Mouse (Mus musculus): ENCODE results near the gene Trpm4. TPM values are rescaled to one million over a fixed set of nuclear protein-coding genes. Genes with fewer than 3 reads are reported as not detected.
"Not testable (repeated sequence)": the region's sequence is repeated elsewhere in the genome, so short reads cannot be mapped to it uniquely, and the experiment has no call there.

Gene Trpm4
- polyA plus RNA-seq, 1 experiment from 2014 or later = 11.5 TPM

GRCm38 (mm10) chr7:45365742-45366651 lies 32.4 kb upstream of the Trpm4 start:
- peaks cover 53% of the 10 kb centered on the region for H3K4me1 ChIP-seq
- H3K36me3 ChIP-seq = no peaks in the 10 kb centered on the region
- H3K9ac ChIP-seq = peak overlapping the region; percentile 87
- peak overlapping the region; percentile 79 for H3K4me3 ChIP-seq
- WGBS = 4% methylated on average over 34 of the region's 35 CpGs
- ATAC-seq (ENCODE audit: low FRiP score) = no peak
- peaks cover 72% of the 10 kb centered on the region for H3K27me3 ChIP-seq
- peak overlapping the region; percentile 74 for H3K4me2 ChIP-seq (replicated peaks)
- peak overlapping the region; percentile 80 for H3K27ac ChIP-seq
- no peaks in the 10 kb centered on the region for H3K9me3 ChIP-seq (replicated peaks)

- peaks cover 72% of the 10 kb centered on the region for H3K27me3 ChIP-seq
- no peak overlapping the region for H3K4me3 ChIP-seq
- no peak overlapping the region for H3K4me2 ChIP-seq (replicated peaks)
- H3K27ac ChIP-seq = no peak overlapping the region
- peaks cover 4% of the 10 kb centered on the region; the same call in 1 of the 2 replicates for H3K36me3 ChIP-seq
- no peak overlapping the region for H3K9ac ChIP-seq
- H3K4me1 ChIP-seq = peaks cover 38% of the 10 kb centered on the region
- no peak for ATAC-seq (ENCODE audit: low FRiP score)
- WGBS = 88% methylated on average over 2 of the region's 2 CpGs
- H3K9me3 ChIP-seq (replicated peaks) = no peaks in the 10 kb centered on the region
Observed at GRCm38 (mm10) chr7:45363983-45364382, 30.4 kb upstream of the Trpm4 start.

- peaks cover 61% of the 10 kb centered on the region for H3K27me3 ChIP-seq
- H3K9ac ChIP-seq = no peak overlapping the region
- H3K36me3 ChIP-seq = peaks cover 5% of the 10 kb centered on the region
- no peak for ATAC-seq (ENCODE audit: low FRiP score)
- 5% methylated on average over 13 of the region's 13 CpGs for WGBS
- H3K4me2 ChIP-seq (replicated peaks) = no peak overlapping the region
- peaks cover 32% of the 10 kb centered on the region for H3K4me1 ChIP-seq
- no peaks in the 10 kb centered on the region for H3K9me3 ChIP-seq (replicated peaks)
- H3K27ac ChIP-seq = no peak overlapping the region
- H3K4me3 ChIP-seq = no peak overlapping the region
Observed at GRCm38 (mm10) chr7:45362801-45363200, 29.2 kb upstream of the Trpm4 start.

GRCm38 (mm10) chr7:45361243-45361804 lies 27.7 kb upstream of the Trpm4 start:
- peak; percentile 82 for ATAC-seq (ENCODE audit: low FRiP score)
- under 1% methylated on average over 43 of the region's 43 CpGs for WGBS
- peak overlapping the region; percentile 64 for H3K9ac ChIP-seq
- H3K4me2 ChIP-seq (replicated peaks) = peak overlapping the region; percentile 86
- peaks cover 61% of the 10 kb centered on the region for H3K27me3 ChIP-seq
- peaks cover 13% of the 10 kb centered on the region for H3K36me3 ChIP-seq
- H3K9me3 ChIP-seq (replicated peaks) = no peaks in the 10 kb centered on the region
- H3K4me3 ChIP-seq = peak overlapping the region; percentile 44
- peaks cover 26% of the 10 kb centered on the region for H3K4me1 ChIP-seq
- H3K27ac ChIP-seq = peak overlapping the region; percentile 52; the same call in 1 of the 2 replicates

GRCm38 (mm10) chr7:45360404-45361125 lies 27.0 kb upstream of the Trpm4 start:
- Histone ChIP-seq H3K9ac (no peak overlapping the region), H3K36me3 (peaks cover 19% of the 10 kb centered on the region), H3K9me3 (replicated peaks) (no peaks in the 10 kb centered on the region), H3K4me2 (replicated peaks) (peak overlapping the region; percentile 86; the same call in 1 of the 2 replicates), H3K4me3 (0 out of 2 replicates have a peak overlapping the region, but pooled peaks have one; percentile 44), H3K27ac (no peak overlapping the region), H3K4me1 (peaks cover 19% of the 10 kb centered on the region), H3K27me3 (peaks cover 54% of the 10 kb centered on the region)
- 54% methylated on average over 18 of the region's 18 CpGs for WGBS
- ATAC-seq (ENCODE audit: low FRiP score) = no peak; the same call in 1 of the 2 replicates

- H3K4me2 ChIP-seq (replicated peaks); H3K4me3 ChIP-seq; H3K27ac ChIP-seq; ATAC-seq (ENCODE audit: low FRiP score); H3K9me3 ChIP-seq (replicated peaks); H3K9ac ChIP-seq: not testable (repeated sequence)
- Histone ChIP-seq H3K27me3 (peaks cover 41% of the 10 kb centered on the region), H3K36me3 (peaks cover 28% of the 10 kb centered on the region), H3K4me1 (peaks cover 16% of the 10 kb centered on the region)
- WGBS = 58% methylated on average over 11 of the region's 11 CpGs
Observed at GRCm38 (mm10) chr7:45359081-45359480, 25.5 kb upstream of the Trpm4 start.

GRCm38 (mm10) chr7:45356087-45356486 lies 22.5 kb upstream of the Trpm4 start:
- H3K4me1 ChIP-seq = 0 out of 2 replicates have a peak, but pooled peaks cover under 1% of the 10 kb centered on the region
- H3K27me3 ChIP-seq = peaks cover 14% of the 10 kb centered on the region
- H3K9me3 ChIP-seq (replicated peaks) = no peaks in the 10 kb centered on the region
- no peak overlapping the region for H3K4me3 ChIP-seq
- no peak overlapping the region for H3K27ac ChIP-seq
- ATAC-seq (ENCODE audit: low FRiP score) = no peak
- H3K36me3 ChIP-seq = peaks cover 44% of the 10 kb centered on the region
- H3K9ac ChIP-seq = no peak overlapping the region
- H3K4me2 ChIP-seq (replicated peaks) = no peak overlapping the region
- WGBS = 58% methylated on average over 13 of the region's 13 CpGs

GRCm38 (mm10) chr7:45355318-45356020 lies 21.9 kb upstream of the Trpm4 start:
- Histone ChIP-seq H3K9ac (no peak overlapping the region), H3K4me3 (no peak overlapping the region), H3K36me3 (peaks cover 45% of the 10 kb centered on the region), H3K27me3 (peaks cover 10% of the 10 kb centered on the region), H3K27ac (no peak overlapping the region), H3K4me1 (no peaks in the 10 kb centered on the region), H3K4me2 (replicated peaks) (no peak overlapping the region), H3K9me3 (replicated peaks) (no peaks in the 10 kb centered on the region)
- no peak for ATAC-seq (ENCODE audit: low FRiP score)
- WGBS = 73% methylated on average over 15 of the region's 15 CpGs

- H3K4me1 ChIP-seq = no peaks in the 10 kb centered on the region
- WGBS = 25% methylated on average over 5 of the region's 5 CpGs
- H3K4me3 ChIP-seq = no peak overlapping the region
- peaks cover 65% of the 10 kb centered on the region for H3K36me3 ChIP-seq
- ATAC-seq (ENCODE audit: low FRiP score) = no peak
- H3K4me2 ChIP-seq (replicated peaks) = no peak overlapping the region
- no peaks in the 10 kb centered on the region for H3K9me3 ChIP-seq (replicated peaks)
- H3K27ac ChIP-seq = no peak overlapping the region
- H3K27me3 ChIP-seq = peaks cover 3% of the 10 kb centered on the region
- H3K9ac ChIP-seq = no peak overlapping the region
Observed at GRCm38 (mm10) chr7:45353041-45353440, 19.5 kb upstream of the Trpm4 start.

- no peak overlapping the region for H3K27ac ChIP-seq
- no peaks in the 10 kb centered on the region for H3K4me1 ChIP-seq
- peaks cover 3% of the 10 kb centered on the region for H3K27me3 ChIP-seq
- WGBS = 77% methylated on average over 13 of the region's 13 CpGs
- H3K9ac ChIP-seq = no peak overlapping the region
- no peak for ATAC-seq (ENCODE audit: low FRiP score)
- H3K9me3 ChIP-seq (replicated peaks) = no peaks in the 10 kb centered on the region
- no peak overlapping the region for H3K4me3 ChIP-seq
- peaks cover 57% of the 10 kb centered on the region for H3K36me3 ChIP-seq
- H3K4me2 ChIP-seq (replicated peaks) = no peak overlapping the region
Observed at GRCm38 (mm10) chr7:45346905-45347304, 13.3 kb upstream of the Trpm4 start.

- no peak overlapping the region for H3K4me2 ChIP-seq (replicated peaks)
- ATAC-seq (ENCODE audit: low FRiP score) = no peak
- no peak overlapping the region for H3K27ac ChIP-seq
- WGBS = 23% methylated on average over 13 of the region's 13 CpGs
- peaks cover 32% of the 10 kb centered on the region for H3K36me3 ChIP-seq
- H3K4me1 ChIP-seq = peaks cover 28% of the 10 kb centered on the region
- H3K9ac ChIP-seq = no peak overlapping the region
- no peaks in the 10 kb centered on the region for H3K9me3 ChIP-seq (replicated peaks)
- peaks cover 14% of the 10 kb centered on the region for H3K27me3 ChIP-seq
- H3K4me3 ChIP-seq = no peak overlapping the region
Observed at GRCm38 (mm10) chr7:45343543-45343942, 10.0 kb upstream of the Trpm4 start.
